Mouse (Mus musculus) heart, embryonic 16.5 days (tissue): ENCODE results near the gene Arhgap35. TPM values are rescaled to one million over a fixed set of nuclear protein-coding genes. Genes with fewer than 3 reads are reported as not detected.
"Not testable (repeated sequence)": the region's sequence is repeated elsewhere in the genome, so short reads cannot be mapped to it uniquely, and the experiment has no call there.

Source experiments
- ATAC-seq: fragments of 200-750 bp; cut with Nextera tagmentation; replicated peaks from 2 replicates; pipeline ENCODE4 v1.8.0; 2017; ENCODE audit warnings: moderate number of reproducible peaks; ENCODE audit not compliant: insufficient read depth, low FRiP score; ENCODE audit errors: extremely low read depth
- H3K27ac ChIP-seq: fragments of 300-500 bp; sonication (generic); 2 replicates; pipeline ENCODE4 v1.5.1; 2014; ENCODE audit warnings: mild to moderate bottlenecking, low read length, control low read depth, moderate library complexity
- H3K27me3 ChIP-seq: fragments of 300-500 bp; sonication (generic); 2 replicates; pipeline ENCODE4 v1.6.1; 2014; ENCODE audit warnings: low read length, mixed read lengths; ENCODE audit not compliant: control insufficient read depth, insufficient read depth
- H3K36me3 ChIP-seq: fragments of 300-500 bp; sonication (generic); 2 replicates; pipeline ENCODE4 v1.6.1; 2014; ENCODE audit not compliant: control insufficient read depth, insufficient read depth
- H3K4me1 ChIP-seq: fragments of 300-500 bp; sonication (generic); 2 replicates; pipeline ENCODE4 v1.6.1; 2014; ENCODE audit warnings: low read length, mixed read lengths; ENCODE audit not compliant: control insufficient read depth, insufficient read depth
- H3K4me2 ChIP-seq: fragments of 300-500 bp; sonication (generic); 2 replicates; pipeline ENCODE4 v1.6.1; 2014; ENCODE audit warnings: low read depth, mild to moderate bottlenecking, control low read depth, low read length
- H3K4me3 ChIP-seq: fragments of 300-500 bp; sonication (generic); 2 replicates; pipeline ENCODE4 v1.5.1; 2014; ENCODE audit warnings: mild to moderate bottlenecking, control low read depth, low read length
- H3K9ac ChIP-seq: fragments of 300-500 bp; sonication (generic); 2 replicates; pipeline ENCODE4 v1.6.1; 2014; ENCODE audit warnings: low read length, control low read depth
- H3K9me3 ChIP-seq: fragments of 300-500 bp; sonication (generic); replicated peaks from 2 replicates; pipeline ENCODE4 v1.6.1; 2016; ENCODE audit warnings: low read length; ENCODE audit not compliant: control insufficient read depth
- WGBS: fragments of 180-500 bp; shearing (Covaris S2); extraction: QIAGEN DNeasy Blood & Tissue Kit; methylation state at CpG from one replicate; pipeline ENCODE4 v1.1.7; 2014; 5-methylcytosine and 5-hydroxymethylcytosine counted together
- polyA plus RNA-seq: library from polyadenylated mRNA; unstranded; fragments of >200 nt; fragmentation: Nextera tagmentation; extraction: Ambion mirVana; gene quantifications from 2 replicates; pipeline ENCODE4 v1.2.1, GENCODE M21; 2015

The Arhgap35 gene
- 12.9 and 16.0 TPM in 2 replicates for polyA plus RNA-seq

DNA sequence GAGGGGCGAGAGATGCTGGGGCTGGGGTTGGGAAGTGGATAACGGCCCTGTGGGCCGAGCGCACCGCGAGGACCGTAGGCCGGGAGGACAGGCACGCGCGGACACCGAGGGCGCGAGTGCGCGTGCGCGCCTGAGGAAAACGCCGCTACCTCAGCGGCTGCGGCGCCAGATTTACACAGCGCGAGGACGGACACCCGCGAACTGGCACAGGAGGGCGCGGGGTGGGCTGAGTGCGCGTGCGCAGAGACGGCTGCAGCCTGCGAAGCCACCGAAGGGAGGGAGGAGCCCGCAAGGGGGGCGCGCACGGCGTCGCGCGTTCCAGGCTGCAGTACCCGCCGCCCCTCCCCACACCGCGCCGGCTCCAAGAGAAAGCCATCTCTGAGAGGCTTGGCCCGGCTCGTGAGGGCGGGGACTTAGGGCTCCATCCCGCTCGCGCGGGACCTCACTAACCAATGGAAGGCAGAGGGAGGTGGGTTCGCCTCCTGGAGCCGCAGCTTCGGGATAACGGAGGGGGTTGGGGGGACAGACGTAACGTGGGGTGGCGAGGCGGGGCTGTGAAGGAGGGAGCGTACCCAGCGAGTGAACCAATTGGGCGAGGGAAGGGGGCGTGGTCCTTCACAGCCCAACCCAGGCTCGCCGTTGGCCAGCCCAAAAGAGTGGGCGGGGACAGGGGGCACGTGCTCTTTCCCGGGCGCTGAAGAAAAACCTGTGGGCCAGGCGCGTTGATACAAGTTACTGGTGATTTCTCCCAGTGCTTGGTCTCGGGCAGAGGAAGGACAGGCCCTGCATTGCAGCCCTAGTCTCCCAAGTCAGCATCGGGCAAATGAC lies at the start of gene Arhgap35:
TSS of gene Arhgap35 (minus strand) at position 106 of the 828 bp plus-strand sequence.
- H3K27me3 ChIP-seq = no peaks in the 10 kb centered on the region
- peak within 1 kb of the TSS; percentile 74 for H3K4me2 ChIP-seq
- H3K27ac ChIP-seq = peak within 1 kb of the TSS; percentile 100
- peaks cover 47% of the 10 kb centered on the region for H3K4me1 ChIP-seq
- H3K9me3 ChIP-seq = no peaks in the 10 kb centered on the region
- no peaks in the 10 kb centered on the region for H3K36me3 ChIP-seq
- H3K9ac ChIP-seq = peak within 1 kb of the TSS; percentile 97
- peak; percentile 95 for ATAC-seq
- H3K4me3 ChIP-seq = peak within 1 kb of the TSS; percentile 87
- WGBS = under 1% methylated on average over 68 of the region's 78 CpGs

DNA sequence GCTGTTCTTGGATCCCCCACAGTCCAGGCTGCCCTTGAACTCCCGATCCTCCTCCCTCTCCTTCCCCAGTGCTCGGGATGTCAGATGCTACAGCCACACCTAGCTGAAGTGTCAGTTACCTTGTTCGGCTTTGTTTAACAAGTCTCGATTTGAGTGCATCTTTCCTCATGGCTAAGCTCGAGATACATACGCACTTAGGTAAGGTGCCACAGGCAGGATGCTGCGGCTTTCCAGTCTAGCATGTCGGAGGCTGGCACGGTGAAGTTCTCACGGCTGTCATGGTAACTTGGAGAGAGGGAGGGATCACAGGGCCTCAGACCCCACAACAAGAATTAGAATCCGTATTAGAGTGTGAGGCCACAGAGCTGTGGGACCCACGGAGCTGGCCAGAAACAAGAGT lies 29.5 kb upstream of the Arhgap35 start:
- WGBS = 71% methylated on average over 12 of the region's 12 CpGs

DNA sequence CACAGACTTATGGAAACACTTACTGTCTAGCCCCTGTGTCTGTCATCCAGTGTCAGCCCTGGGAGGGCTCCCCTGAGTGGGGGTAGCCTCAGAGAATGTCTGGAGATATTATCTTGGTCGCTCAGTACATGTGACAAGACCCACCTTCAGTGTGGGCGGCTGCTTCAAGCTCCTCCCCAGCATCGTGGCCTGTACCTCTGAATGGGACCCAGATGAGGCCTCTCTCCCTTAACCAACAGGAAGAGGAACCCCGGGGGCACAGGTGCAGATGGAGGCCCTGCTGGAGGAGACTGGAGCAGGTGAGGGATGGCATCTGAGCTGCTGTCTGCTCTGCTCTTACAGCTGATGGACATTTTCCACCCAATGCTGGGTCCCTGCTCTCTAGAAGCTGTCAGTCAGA lies 28.3 kb upstream of the Arhgap35 start:
- peak; percentile 65 for ATAC-seq
- H3K4me2 ChIP-seq, H3K4me3 ChIP-seq, H3K36me3 ChIP-seq, H3K27me3 ChIP-seq, H3K9me3 ChIP-seq, H3K9ac ChIP-seq, H3K27ac ChIP-seq: not testable (repeated sequence)
- H3K4me1 ChIP-seq = peaks cover 15% of the 10 kb centered on the region
- 19% methylated on average over 3 of the region's 4 CpGs for WGBS

More for the DNA sequence above, 29.5 kb upstream of the Arhgap35 start:
- ATAC-seq = no peak
- H3K27me3 ChIP-seq = no peaks in the 10 kb centered on the region
- no peak overlapping the region for H3K9ac ChIP-seq
- no peak overlapping the region for H3K27ac ChIP-seq
- H3K4me3 ChIP-seq = no peak overlapping the region
- H3K36me3 ChIP-seq = no peaks in the 10 kb centered on the region
- peaks cover 6% of the 10 kb centered on the region for H3K4me1 ChIP-seq
- peaks cover 7% of the 10 kb centered on the region for H3K9me3 ChIP-seq
- H3K4me2 ChIP-seq = no peak overlapping the region

DNA sequence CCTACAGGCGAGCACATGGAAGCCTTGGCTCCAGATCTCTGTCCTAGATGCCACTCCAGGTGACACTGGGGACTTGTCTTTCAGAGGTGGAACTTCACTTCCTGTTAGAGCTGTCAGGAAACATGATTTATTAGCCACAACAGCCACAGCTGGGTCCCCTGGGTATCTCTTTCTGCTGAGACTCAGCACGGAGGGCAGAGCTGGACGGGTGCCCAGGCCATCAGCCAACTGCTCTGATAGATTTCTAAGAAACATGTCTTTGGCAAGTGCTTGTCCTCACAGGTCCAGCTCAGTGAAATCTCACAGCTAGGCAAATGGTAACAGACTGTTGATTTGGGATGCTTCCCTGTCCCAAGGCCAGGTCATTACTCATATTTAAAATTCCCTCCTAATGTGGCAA lies 24.2 kb upstream of the Arhgap35 start:
- Histone ChIP-seq H3K4me2 (no peak overlapping the region), H3K4me1 (peaks cover 15% of the 10 kb centered on the region), H3K36me3 (no peaks in the 10 kb centered on the region), H3K27ac (peak overlapping the region; percentile 75), H3K9ac (no peak overlapping the region), H3K4me3 (no peak overlapping the region), H3K27me3 (no peaks in the 10 kb centered on the region), H3K9me3 (peaks cover 7% of the 10 kb centered on the region)
- 27% methylated on average over 3 of the region's 3 CpGs for WGBS
- peak; percentile 62 for ATAC-seq

DNA sequence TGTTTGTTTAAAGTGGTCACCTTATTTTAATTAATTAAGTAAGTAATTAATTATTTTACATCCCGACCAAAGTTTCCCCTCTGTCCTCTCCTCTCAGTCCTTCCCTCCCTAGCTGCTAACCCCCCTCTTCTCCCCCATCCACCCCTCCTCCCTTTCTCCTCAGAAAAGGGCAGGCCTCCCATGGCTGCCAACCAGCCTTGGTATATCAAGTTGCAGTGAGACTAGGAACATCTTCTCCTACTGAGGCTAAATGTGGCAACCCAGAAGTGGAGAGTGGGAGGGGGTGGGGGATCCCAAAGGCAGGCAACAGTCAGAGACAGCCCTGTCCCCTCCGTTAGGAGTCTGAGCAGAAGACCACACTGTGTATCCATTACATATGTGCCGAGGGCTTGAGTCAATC lies 20.3 kb upstream of the Arhgap35 start:
- 55% methylated on average over 3 of the region's 3 CpGs for WGBS
- Histone ChIP-seq H3K4me3 (no peak overlapping the region), H3K4me1 (peaks cover 15% of the 10 kb centered on the region), H3K36me3 (no peaks in the 10 kb centered on the region), H3K27ac (no peak overlapping the region), H3K9ac (no peak overlapping the region), H3K9me3 (0 out of 2 replicates have a peak, but pooled peaks cover 3% of the 10 kb centered on the region), H3K27me3 (no peaks in the 10 kb centered on the region), H3K4me2 (no peak overlapping the region)
- ATAC-seq = no peak

DNA sequence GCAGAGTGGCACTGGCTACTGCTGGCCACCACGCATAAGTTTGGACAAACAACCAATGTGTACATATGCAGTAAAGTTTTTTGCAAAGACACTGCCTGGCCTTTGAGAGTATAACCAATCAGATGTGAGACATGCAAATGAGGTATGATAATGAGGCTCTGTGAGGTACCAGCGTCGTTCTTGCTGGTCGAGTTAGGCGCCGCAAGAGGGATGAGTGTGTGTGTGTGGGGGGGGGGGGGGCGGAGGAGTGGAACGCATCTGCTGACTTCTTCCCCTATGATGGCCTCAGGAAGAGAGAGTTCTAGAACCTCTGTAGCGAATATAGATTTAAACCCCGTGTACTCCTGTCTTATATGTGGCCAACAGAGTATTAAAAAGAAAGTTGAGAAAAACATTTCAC lies 19.1 kb upstream of the Arhgap35 start:
- not testable (repeated sequence) for H3K9me3 ChIP-seq, H3K4me1 ChIP-seq, H3K4me3 ChIP-seq, H3K36me3 ChIP-seq, H3K27ac ChIP-seq, H3K27me3 ChIP-seq, H3K9ac ChIP-seq
- 15% methylated on average over 10 of the region's 10 CpGs for WGBS
- peak overlapping the region; percentile 15; the same call in 1 of the 2 replicates for H3K4me2 ChIP-seq
- ATAC-seq = peak; percentile 28; the same call in 1 of the 2 replicates

DNA sequence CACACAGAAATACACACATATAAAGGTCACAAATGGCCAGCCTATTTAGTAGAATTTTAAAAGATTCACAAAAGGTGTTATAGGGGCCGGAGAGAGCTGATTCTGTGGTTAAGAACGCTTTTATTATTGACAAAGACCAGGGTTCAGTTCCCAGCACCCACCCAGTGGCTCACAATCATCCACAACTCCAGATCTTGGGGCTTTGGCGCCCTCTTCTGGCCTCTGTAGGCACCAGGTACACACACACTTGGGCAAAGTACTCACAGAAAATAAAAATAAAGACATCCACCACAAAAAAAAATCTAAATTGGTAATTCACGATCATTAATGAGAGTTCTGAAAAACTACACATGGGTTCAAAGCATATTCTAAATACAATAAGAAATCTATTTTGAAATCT lies 17.1 kb upstream of the Arhgap35 start:
- H3K27me3 ChIP-seq = no peaks in the 10 kb centered on the region
- no peak for ATAC-seq
- H3K4me3 ChIP-seq = no peak overlapping the region
- H3K9ac ChIP-seq = no peak overlapping the region
- H3K27ac ChIP-seq = no peak overlapping the region
- no peak overlapping the region for H3K4me2 ChIP-seq
- no peaks in the 10 kb centered on the region for H3K36me3 ChIP-seq
- no peaks in the 10 kb centered on the region for H3K4me1 ChIP-seq
- H3K9me3 ChIP-seq = 0 out of 2 replicates have a peak, but pooled peaks cover 3% of the 10 kb centered on the region
- WGBS = 65% methylated on average over 4 of the region's 4 CpGs

DNA sequence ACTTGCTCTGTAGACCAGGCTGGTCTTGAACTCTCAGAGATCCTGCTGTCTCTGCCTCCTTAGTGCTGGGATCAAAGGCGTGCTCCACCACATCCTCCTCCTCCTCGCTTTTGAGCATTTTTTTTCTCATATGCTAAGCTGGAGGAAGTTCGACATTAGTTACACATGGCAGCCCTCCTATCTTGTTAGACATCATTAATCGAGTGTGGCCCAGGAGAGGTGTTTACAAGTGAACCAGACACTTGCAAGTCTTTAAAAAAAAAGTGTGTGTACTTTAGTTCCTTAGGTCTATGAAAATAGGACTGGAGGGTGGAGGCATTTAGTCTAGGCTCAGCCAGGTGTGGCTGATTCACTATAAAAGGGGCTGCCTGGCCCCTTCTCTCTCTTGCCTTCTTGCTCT lies 16.2 kb upstream of the Arhgap35 start:
- Histone ChIP-seq H3K27me3 (no peaks in the 10 kb centered on the region), H3K9ac (no peak overlapping the region), H3K4me2 (no peak overlapping the region), H3K9me3 (0 out of 2 replicates have a peak, but pooled peaks cover 3% of the 10 kb centered on the region), H3K4me3 (no peak overlapping the region), H3K27ac (no peak overlapping the region), H3K36me3 (no peaks in the 10 kb centered on the region), H3K4me1 (no peaks in the 10 kb centered on the region)
- whole genome bisulfite sequencing = 68% methylated on average over 4 of the region's 4 CpGs
- no peak for ATAC-seq

DNA sequence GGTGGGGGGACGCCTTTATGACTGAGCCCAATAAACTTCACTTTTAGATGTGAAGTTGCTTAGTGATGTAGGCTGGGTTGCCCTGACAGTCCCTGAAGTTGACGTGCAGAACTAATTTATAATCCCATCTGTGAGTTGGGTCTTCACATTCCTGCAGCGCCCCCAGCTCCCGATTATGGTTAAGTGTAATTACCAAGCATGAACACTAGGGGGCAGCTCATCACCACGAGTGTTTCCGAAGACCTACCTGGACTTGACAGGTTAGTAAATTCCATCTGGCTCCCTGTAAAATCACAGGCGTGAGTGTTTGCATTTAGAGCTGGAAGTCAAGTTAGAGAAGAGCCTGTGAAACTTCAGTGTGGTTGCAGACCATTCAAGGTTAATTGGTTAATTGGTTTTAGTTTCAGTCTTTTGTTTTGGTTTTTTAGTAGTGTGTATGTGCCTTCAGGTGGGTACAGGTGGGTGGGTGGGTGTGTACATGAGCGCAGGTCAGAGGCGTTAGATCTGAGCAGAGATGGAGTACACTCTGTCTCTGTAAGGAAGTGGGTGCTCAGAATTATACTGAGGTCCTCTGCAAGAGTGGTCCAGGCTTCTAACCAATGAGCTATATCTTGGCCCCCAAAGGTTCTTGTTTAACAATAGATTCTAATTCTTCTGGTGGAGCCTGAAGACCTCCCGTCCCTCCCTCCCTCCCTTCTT lies 15.0 kb upstream of the Arhgap35 start:
- Histone ChIP-seq H3K4me1 (no peaks in the 10 kb centered on the region), H3K4me2 (no peak overlapping the region), H3K9ac (no peak overlapping the region), H3K27me3 (no peaks in the 10 kb centered on the region), H3K27ac (no peak overlapping the region), H3K9me3 (0 out of 2 replicates have a peak, but pooled peaks cover 3% of the 10 kb centered on the region), H3K36me3 (no peaks in the 10 kb centered on the region), H3K4me3 (no peak overlapping the region)
- 15% methylated on average over 10 of the region's 10 CpGs for WGBS
- ATAC-seq = no peak
